Mouse (Mus musculus) hindbrain, embryonic 10.5 days (tissue): ENCODE results near the gene Fgr. TPM values are rescaled to one million over a fixed set of nuclear protein-coding genes. Genes with fewer than 3 reads are reported as not detected.

Experiments used
- DNase-seq: peaks from one replicate; pipeline ENCODE4 v3.0.0-alpha.2; 2017; ENCODE audit warnings: low spot score
- H3K27ac ChIP-seq: fragments of 300-500 bp; sonication (generic); 2 replicates; pipeline ENCODE4 v1.5.1; 2016; ENCODE audit warnings: mild to moderate bottlenecking, moderate library complexity
- H3K27me3 ChIP-seq: fragments of 300-500 bp; sonication (generic); 2 replicates; pipeline ENCODE4 v1.6.1; 2016; ENCODE audit warnings: mild to moderate bottlenecking; ENCODE audit not compliant: poor library complexity, insufficient read depth, severe bottlenecking
- H3K36me3 ChIP-seq: fragments of 300-500 bp; sonication (generic); 2 replicates; pipeline ENCODE4 v1.6.1; 2016; ENCODE audit warnings: mild to moderate bottlenecking, moderate library complexity
- H3K4me1 ChIP-seq: fragments of 300-500 bp; sonication (generic); replicated peaks from 2 replicates; pipeline ENCODE4 v1.6.1; 2016; ENCODE audit warnings: mild to moderate bottlenecking
- H3K4me3 ChIP-seq: fragments of 300-500 bp; sonication (generic); 2 replicates; pipeline ENCODE4 v1.5.1; 2016; ENCODE audit warnings: mild to moderate bottlenecking, moderate library complexity
- H3K9me3 ChIP-seq: fragments of 300-500 bp; sonication (generic); 2 replicates; pipeline ENCODE4 v1.6.1; 2016; ENCODE audit warnings: mild to moderate bottlenecking, moderate library complexity
- WGBS: fragments of 180-500 bp; shearing (Covaris S2); methylation state at CpG from one replicate; pipeline ENCODE4 v1.1.7; 2016; 5-methylcytosine and 5-hydroxymethylcytosine counted together
- polyA plus RNA-seq: library from polyadenylated mRNA; unstranded; fragments of >200 nt; fragmentation: Nextera tagmentation; extraction: Ambion mirVana; gene quantifications from 2 replicates; pipeline ENCODE4 v1.2.1, GENCODE M21; 2016

Fgr gene
- polyA plus RNA-seq, 1 experiment from 2014 or later = not detected

DNA sequence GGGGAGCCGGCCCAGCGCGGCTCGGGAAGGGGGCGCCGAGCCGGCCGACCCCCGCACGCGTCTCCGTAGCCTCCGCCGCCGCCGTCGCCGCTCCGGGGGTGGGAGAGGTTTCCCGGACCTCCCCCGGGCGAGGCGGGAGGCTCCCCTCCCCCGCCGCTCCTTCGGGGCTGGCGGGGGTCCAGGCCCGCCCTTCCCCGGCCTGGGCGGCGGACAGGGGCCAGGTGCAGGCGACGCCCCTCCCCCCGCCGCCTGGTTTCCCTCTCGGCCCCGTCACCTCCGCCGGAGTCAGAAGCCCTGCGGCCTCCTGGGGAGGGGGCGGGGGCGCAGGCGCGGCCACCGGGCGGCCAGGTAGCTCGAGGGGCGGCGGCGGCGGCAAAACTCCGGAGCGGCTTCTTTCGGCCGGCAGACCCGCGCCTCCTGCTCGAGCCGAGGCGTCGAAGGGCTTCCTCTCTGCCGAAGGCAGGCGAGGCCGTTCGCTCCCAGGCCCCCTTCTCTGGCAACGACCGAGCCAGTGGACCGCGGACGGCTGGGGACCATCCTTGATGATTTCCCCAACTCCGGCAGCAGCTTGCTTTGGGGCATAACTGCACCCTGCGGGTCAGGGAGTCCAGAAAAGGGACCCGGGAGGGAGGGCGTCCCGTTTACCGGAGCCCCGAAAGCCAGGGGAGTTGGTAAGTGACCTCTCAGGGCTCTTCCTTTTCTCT lies 65.4 kb downstream of the Fgr start:
- no peaks in the 10 kb centered on the region for H3K9me3 ChIP-seq
- no peaks in the 10 kb centered on the region for H3K36me3 ChIP-seq
- peak overlapping the region; percentile 91 for H3K27ac ChIP-seq
- WGBS = under 1% methylated on average over 72 of the region's 77 CpGs
- H3K4me1 ChIP-seq = peaks cover 87% of the 10 kb centered on the region
- H3K4me3 ChIP-seq = peak overlapping the region; percentile 69
- peaks cover 68% of the 10 kb centered on the region for H3K27me3 ChIP-seq
- DNase-seq = peak; percentile 63

- Histone ChIP-seq H3K36me3 (no peaks in the 10 kb centered on the region), H3K4me1 (peaks cover 88% of the 10 kb centered on the region), H3K27ac (peak overlapping the region; percentile 91), H3K27me3 (peaks cover 68% of the 10 kb centered on the region), H3K4me3 (peak overlapping the region; percentile 69), H3K9me3 (no peaks in the 10 kb centered on the region)
- DNase-seq = no peak
- 3% methylated on average over 18 of the region's 18 CpGs for WGBS
Observed at GRCm38 (mm10) chr4:133039832-133040231, 65.9 kb downstream of the Fgr start.

DNA sequence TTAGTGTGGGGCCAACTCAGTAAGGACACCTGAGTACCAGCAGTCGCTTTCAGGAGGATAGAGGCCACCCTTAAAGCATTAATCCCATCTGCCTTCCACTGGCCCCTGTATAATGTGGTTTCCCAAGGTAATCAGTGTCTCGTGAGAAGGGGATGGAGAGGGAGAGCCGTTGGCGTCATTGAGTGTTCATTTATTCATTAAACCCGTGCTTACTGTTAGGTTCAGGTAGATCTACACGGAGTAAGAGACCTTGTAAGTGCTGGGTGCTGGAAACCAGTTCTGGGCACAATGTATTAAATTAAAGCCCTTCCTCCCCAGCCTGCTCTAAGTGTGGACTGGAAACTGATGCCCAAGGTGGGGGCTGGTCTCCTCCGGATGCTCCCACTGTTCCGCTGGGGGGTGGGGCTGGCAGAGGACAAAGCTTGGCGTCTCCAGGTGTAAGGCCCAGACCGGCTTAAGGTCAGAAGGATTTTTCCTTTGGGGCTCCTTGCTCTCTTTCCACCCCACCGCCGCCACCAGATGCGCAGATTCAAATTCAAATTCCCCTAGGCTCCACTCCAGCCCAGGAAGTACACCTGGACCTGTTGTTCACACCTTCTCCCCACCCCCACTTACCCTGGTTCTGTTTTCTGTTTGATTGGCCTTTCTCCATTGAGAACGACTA lies 66.5 kb downstream of the Fgr start:
- Histone ChIP-seq H3K4me3 (peak overlapping the region; percentile 69), H3K27me3 (peaks cover 64% of the 10 kb centered on the region), H3K27ac (peak overlapping the region; percentile 57), H3K4me1 (peaks cover 90% of the 10 kb centered on the region), H3K36me3 (no peaks in the 10 kb centered on the region), H3K9me3 (no peaks in the 10 kb centered on the region)
- no peak for DNase-seq
- 25% methylated on average over 14 of the region's 14 CpGs for WGBS

GRCm38 (mm10) chr4:133042244-133042643 lies 68.3 kb downstream of the Fgr start:
- Histone ChIP-seq H3K9me3 (no peaks in the 10 kb centered on the region), H3K27me3 (peaks cover 46% of the 10 kb centered on the region), H3K27ac (peak overlapping the region; percentile 91), H3K4me1 (peaks cover 100% of the 10 kb centered on the region), H3K4me3 (peak overlapping the region; percentile 42), H3K36me3 (no peaks in the 10 kb centered on the region)
- peak; percentile 44 for DNase-seq
- WGBS = 6% methylated on average over 4 of the region's 4 CpGs

DNA sequence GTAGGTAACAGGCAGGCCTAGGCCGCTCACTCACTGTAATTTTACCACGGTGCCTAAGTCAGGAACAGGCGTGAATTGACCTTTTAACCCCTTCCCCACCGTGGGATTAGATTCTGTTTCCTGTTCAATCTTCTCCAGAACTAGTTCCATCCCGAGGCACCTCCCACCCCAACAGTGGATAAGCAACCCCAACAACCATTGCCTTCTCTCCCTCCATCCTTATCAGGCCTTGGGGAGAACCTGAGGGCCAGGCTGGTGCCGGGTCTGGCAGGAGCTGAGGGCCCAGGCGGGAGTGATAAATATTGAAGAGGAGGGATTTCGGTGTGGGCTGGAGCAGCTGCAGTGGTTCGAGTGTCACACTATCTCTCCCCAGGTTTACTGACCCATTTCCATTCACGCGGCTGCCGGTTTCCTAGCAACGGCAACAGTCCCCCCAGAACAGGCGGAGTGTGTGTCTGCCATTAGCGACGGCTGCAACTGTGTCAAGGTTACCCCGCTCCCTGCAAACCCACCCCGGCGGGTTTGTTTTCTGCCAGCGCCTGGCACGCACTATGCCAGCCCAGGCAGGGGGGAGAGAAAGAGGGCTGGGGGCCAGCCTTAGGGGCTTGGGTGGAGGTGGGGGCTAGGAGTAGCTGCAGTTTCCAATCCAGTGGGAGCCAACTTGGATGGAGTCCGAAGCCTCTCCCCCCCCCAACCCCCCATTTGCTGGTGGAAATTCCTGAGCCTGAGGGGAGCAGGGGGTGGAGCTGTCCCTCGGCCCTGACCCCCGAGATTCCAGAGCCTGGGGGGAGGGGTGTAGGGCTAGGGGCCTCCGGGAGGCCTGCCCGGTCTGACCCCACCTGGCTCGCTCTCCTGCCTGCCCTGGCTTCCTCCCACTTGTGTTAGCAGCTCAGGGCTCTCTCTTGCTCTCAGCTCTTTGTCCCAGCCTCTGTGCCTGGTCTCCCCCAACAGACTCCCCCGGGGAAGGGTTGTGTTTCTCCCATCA lies 69.0 kb downstream of the Fgr start:
- 3% methylated on average over 28 of the region's 28 CpGs for WGBS
- peak overlapping the region; percentile 91 for H3K27ac ChIP-seq
- H3K4me3 ChIP-seq = peak overlapping the region; percentile 42
- H3K27me3 ChIP-seq = peaks cover 39% of the 10 kb centered on the region
- DNase-seq = peak; percentile 82
- H3K4me1 ChIP-seq = peaks cover 100% of the 10 kb centered on the region
- no peaks in the 10 kb centered on the region for H3K36me3 ChIP-seq
- no peaks in the 10 kb centered on the region for H3K9me3 ChIP-seq

DNA sequence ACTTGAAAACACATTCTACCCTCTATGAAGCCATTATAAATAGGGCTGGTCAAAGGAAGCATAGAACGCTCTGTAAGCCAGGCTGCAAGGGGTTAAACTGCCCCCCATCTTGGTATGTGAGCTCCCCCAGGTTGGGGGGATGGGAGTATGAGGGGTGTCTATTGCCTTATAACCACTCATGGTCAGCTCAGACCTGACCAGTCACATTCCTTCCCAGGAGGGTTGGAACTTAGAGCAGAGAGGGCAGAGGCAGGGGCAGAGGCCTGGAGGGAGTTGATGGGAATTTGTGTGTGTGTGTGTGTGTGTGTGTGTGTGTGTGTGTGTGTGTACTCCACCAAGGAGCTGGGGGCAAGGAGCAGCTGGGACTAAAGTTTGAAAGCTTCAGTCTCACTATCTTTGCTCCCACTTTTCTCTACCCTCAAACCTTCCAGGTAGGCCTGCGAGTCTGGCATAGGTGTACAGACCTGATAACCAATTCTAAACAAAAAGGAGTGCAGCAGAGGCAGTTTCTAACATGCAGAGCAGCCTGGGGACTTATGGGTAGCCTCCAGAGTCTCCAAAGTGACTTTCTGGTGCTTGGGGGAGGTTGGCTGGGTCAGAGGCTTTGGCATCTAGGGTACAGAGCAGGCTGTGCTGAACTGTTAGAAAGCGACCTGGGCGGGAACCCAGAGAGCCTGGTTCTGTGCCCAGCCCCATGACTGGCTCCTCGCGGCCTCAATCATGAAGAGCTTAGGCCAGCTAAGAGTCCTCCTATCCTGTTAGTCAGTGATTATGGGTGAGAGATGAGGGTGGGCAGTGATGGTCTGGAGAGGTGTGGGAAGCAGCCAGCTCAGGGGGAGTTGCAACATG lies 70.1 kb downstream of the Fgr start:
- WGBS = 20% methylated on average over 6 of the region's 6 CpGs
- Histone ChIP-seq H3K36me3 (no peaks in the 10 kb centered on the region), H3K4me3 (peak overlapping the region; percentile 42), H3K27ac (peak overlapping the region; percentile 91), H3K4me1 (peaks cover 100% of the 10 kb centered on the region), H3K27me3 (peaks cover 29% of the 10 kb centered on the region), H3K9me3 (no peaks in the 10 kb centered on the region)
- peak; percentile 43 for DNase-seq

GRCm38 (mm10) chr4:133044647-133045094 lies 70.8 kb downstream of the Fgr start:
- Histone ChIP-seq H3K27me3 (peaks cover 22% of the 10 kb centered on the region), H3K36me3 (no peaks in the 10 kb centered on the region), H3K27ac (peak overlapping the region; percentile 91), H3K4me3 (peak overlapping the region; percentile 42), H3K4me1 (peaks cover 100% of the 10 kb centered on the region), H3K9me3 (no peaks in the 10 kb centered on the region)
- 5% methylated on average over 6 of the region's 6 CpGs for WGBS
- peak; percentile 47 for DNase-seq

DNA sequence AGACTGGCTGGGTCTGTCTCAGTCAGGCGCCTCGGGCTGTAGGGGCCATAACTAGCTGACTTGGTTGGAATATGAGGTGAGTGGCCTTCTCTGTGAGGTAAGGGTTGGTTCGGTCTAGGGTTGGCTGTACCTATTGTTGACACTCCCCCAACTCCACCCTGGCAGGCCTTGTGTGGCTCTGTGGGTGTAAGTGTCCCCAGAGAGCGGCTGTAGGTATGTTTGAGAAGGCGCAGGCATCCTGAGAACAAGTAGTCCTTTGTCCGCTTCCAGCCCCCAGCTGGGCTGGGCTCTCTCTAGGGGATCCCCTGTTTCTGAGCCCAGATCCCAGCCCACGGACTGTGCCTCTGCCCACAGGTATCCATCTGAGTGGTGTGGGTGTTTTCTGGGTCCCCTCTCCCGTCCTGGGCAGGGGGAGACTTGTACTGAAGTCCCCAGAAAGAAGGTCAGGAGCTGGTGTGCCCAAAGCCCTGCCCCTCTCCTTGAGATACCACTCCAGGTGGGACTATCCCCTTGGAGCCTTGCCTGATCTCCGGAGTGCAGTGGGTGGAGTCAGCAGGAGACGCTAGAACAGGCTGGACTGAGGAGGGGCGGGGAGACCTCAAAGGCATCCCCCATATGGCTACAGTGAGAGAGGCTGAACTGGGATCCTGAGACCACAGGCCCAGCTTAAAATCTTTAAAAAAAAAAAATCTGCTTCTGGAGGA lies 72.0 kb downstream of the Fgr start:
- H3K4me3 ChIP-seq = peak overlapping the region; percentile 35; the same call in 1 of the 2 replicates
- H3K9me3 ChIP-seq = no peaks in the 10 kb centered on the region
- no peak for DNase-seq
- peaks cover 100% of the 10 kb centered on the region for H3K4me1 ChIP-seq
- peaks cover 10% of the 10 kb centered on the region for H3K27me3 ChIP-seq
- peak overlapping the region; percentile 91 for H3K27ac ChIP-seq
- 26% methylated on average over 11 of the region's 11 CpGs for WGBS
- no peaks in the 10 kb centered on the region for H3K36me3 ChIP-seq

GRCm38 (mm10) chr4:133046691-133047352 lies 72.9 kb downstream of the Fgr start:
- H3K9me3 ChIP-seq = no peaks in the 10 kb centered on the region
- 21% methylated on average over 12 of the region's 12 CpGs for WGBS
- H3K4me3 ChIP-seq = peak overlapping the region; percentile 35
- H3K4me1 ChIP-seq = peaks cover 100% of the 10 kb centered on the region
- H3K27ac ChIP-seq = peak overlapping the region; percentile 91
- no peaks in the 10 kb centered on the region for H3K36me3 ChIP-seq
- no peak for DNase-seq
- peaks cover under 1% of the 10 kb centered on the region for H3K27me3 ChIP-seq

DNA sequence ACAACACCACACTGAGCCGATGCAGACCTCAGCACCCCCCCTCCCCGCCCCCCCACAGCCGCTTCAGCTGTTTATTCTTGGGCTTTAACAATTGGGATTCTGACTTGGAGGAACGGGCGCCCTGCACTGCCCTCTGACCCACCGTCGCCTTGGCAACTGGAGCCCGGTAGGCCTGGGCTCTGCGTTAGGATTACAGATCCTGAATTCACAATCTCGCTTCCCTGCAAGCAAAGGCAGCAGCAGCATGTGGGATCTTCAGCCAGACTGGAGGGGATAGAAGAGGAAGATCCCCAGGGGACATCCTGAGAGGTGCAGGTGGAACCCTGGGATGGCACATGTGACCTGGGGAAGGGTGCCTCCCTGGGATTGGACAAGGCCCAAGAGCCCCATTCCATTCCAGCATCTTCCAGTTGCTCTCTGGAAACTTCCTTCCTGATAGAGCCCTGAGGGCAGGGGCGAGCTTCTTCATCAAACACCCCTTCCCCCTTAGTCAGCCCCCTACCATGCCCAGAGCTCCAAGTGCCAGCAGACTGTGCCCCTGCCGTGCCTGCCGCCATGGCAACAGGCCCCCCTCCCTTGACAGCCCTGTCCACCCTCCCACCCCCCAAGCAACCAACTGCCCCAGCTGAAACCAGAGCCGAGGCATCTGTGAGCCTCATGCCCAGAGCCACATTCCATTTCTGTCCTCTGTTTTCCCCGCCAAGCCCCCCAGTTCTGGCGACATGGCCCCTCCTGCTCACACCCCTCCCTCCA lies 73.6 kb downstream of the Fgr start:
- Histone ChIP-seq H3K4me1 (peaks cover 100% of the 10 kb centered on the region), H3K9me3 (no peaks in the 10 kb centered on the region), H3K4me3 (peak overlapping the region; percentile 35), H3K27ac (peak overlapping the region; percentile 91), H3K27me3 (no peaks in the 10 kb centered on the region; the same call in 1 of the 2 replicates), H3K36me3 (no peaks in the 10 kb centered on the region)
- DNase-seq = peak; percentile 90
- 5% methylated on average over 16 of the region's 16 CpGs for WGBS
